Mouse (Mus musculus) Patski (cell line): Measurements from ENCODE around the gene Arid1a. TPM values are rescaled to one million over a fixed set of nuclear protein-coding genes. Genes with fewer than 3 reads are reported as not detected.
A peak's percentile ranks its signal among the peaks of the same experiment; 100 is the strongest.
"Not testable (repeated sequence)": the region's sequence is repeated elsewhere in the genome, so short reads cannot be mapped to it uniquely, and the experiment has no call there.

ENCODE experiments used
- ATAC-seq: fragments of 100-300 bp; one replicate; pipeline ENCODE4 v1.8.0; 2021
- CTCF ChIA-PET: fragments of 350-600 bp; sonication (Branson Sonifier 250); formaldehyde crosslinking; loops from one replicate; lab custom pipeline; 2022; ENCODE audit warnings: inconsistent platforms; lab: Charles Lee
- POLR2A ChIA-PET: fragments of 350-600 bp; sonication (Branson Sonifier 250); formaldehyde crosslinking; loops from one replicate; lab custom pipeline; 2022; ENCODE audit warnings: antibody characterized with exemption, inconsistent platforms; lab: Charles Lee
- DNase-seq: peaks from one replicate; pipeline ENCODE4 v3.0.0-alpha.2; 2011; ENCODE audit warnings: low read depth, low spot score
- H3K27me3 ChIP-seq: fragments of 371-371 bp; one replicate; pipeline ENCODE4 v1.5.1; 2021
- CTCF ChIP-seq: fragments of 100-300 bp; IDR thresholded peaks from one replicate; pipeline ENCODE4 v1.5.1; 2021
- in situ Hi-C: fragments of 300-500 bp; cut with MboI; formaldehyde crosslinking; loops from 3 replicates; pipeline ENCODE4 v1.11.1; 2018; ENCODE audit warnings: low pct_unique_long_range_greater_than_20kb, mixed read lengths
- polyA plus RNA-seq: library from polyadenylated mRNA; unstranded; gene quantifications from one replicate; pipeline ENCODE4 v1.2.3, GENCODE M21; 2021

Arid1a gene
- polyA plus RNA-seq, 1 experiment from 2014 or later, result 33.2 TPM

DNA sequence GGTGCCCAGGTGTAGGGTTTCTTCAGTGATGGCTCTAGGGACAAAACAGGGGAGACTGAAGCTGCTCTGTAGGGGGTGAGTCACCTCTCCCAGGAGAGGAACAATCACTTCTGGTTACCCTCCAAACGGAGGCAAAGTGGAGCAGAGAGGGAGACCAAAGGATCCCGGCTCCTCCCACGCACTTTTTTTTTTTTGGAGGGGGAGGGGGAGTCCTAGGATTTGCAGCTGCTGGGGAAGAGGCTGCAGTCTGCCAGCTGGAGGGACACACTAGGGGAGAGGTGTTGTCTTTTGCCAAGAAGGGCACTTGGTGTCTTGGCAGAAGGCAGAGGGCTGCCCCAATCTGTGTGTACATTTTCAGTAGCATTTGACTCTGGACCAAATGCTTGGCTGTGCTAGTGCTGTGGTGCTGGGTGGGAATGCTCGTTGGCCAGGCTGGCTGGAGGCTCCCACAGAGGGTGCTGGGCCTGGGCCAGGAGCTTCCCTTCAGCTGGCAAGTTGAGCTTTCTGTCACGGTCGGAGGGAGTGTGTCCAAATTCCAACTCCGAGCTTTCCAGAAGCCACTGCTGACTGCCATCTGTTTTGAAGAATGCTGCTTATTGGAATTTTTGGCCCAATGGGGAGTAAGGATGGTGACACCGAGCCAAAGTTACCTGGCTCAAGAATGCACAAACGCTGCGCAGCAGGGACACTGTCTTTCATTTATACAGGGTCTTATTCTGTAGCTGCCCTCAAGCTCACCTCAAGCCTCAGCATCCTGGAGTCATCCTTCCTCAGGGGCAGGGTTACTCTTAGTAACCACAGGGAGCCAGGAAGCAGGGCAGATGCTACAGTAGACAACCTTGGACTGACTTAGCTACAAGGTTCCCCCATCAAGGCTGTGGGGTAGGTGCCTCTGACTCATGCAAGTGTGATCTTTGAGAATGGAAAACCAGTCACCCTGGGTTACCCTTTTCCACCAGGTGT lies 96.1 kb downstream of the Arid1a start:
- CTCF ChIA-PET, result interaction anchor here (1.1 to 2.1 kb wide), 6 partner anchors 9 to 114 kb away, joined by 3 to 16 read pairs (median 4); partner anchors contain the start of gene Zdhhc18
- in situ Hi-C loops, result no loop called here

DNA sequence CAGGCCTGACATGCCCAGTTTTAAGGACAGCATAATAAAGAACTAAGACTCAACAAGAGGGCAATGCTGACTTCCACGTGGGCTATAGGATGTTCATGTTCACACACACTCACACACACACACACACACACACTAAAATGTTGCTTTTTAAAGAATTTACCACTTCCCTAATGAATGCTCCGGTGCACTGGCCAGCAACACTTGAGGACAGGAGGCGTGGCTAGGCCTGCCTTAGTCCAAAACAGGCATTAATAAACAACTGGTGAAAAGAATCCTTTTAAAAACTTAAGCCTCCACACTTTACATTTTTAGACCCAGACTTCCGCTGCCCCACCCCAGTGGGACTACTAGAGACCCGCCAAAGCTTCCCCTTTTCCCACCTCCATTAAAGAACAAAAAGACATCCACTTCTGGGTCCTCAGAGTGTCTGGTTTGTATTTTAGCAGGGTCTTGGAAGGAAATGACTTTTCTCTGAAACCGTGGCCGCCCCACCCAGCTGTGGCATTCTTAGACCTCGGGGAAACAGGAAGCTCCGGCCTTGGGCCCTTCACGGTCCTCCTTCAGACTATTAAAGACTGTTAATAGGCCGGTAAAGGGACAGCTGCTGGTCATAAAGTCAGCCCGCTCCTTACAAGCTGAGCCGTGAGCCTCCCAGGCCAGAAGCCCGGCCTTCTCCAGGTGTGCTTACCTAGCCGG lies 96.9 kb downstream of the Arid1a start:
- no peak for DNase-seq

More for the DNA sequence above, 96.1 kb downstream of the Arid1a start:
- no peaks in the 10 kb centered on the region for H3K27me3 ChIP-seq
- TF ChIP-seq CTCF, result no peak
- peak; percentile 59 for ATAC-seq
- no peak for DNase-seq
- POLR2A ChIA-PET, result interaction anchor here (0.6 to 0.7 kb wide), 2 partner anchors 67 to 91 kb away, joined by 3 read pairs; no protein-coding TSS in a partner anchor

DNA sequence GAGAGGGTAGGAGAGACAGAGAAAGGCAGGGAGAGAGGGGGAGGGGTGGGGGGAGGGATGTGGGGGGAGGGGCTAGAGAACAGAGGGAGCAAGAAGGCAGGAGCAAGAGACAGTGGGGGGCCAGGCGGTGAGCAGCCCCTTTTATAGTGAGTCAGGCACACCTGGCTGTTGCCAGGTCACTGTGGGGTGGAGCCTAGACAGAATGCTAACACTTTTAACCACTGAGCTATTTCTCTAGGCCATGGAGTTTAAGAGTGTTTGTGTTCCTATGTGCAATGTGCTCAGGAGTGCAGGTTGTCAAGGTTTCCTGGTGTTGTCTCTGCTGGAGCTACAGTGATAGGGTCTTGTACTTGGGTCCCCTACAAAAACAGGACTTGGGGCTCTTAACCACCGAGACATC lies 97.8 kb downstream of the Arid1a start:
- no peak for TF ChIP-seq CTCF
- ChIA-PET CTCF (interaction anchor here (1.2 kb wide), 1 partner anchor 9 kb away, joined by 3 read pairs; the partner anchor contains the start of gene Zdhhc18), POLR2A (no interaction called here)
- DNase-seq (no peak), ATAC-seq (no peak)
- in situ Hi-C loops, result no loop called here
- no peaks in the 10 kb centered on the region for H3K27me3 ChIP-seq

More for the DNA sequence above, 96.9 kb downstream of the Arid1a start:
- no peak for ATAC-seq
- no peaks in the 10 kb centered on the region for H3K27me3 ChIP-seq
- in situ Hi-C loops, result no loop called here
- CTCF ChIA-PET, result interaction anchor here (1.1 to 2.1 kb wide), 2 partner anchors 10 to 67 kb away, joined by 3 to 16 read pairs; partner anchors contain the start of gene Zdhhc18
- POLR2A ChIA-PET, result interaction anchor here (0.6 to 0.7 kb wide), 3 partner anchors 20 to 90 kb away, joined by 3 read pairs; no protein-coding TSS in a partner anchor
- no peak for TF ChIP-seq CTCF

DNA sequence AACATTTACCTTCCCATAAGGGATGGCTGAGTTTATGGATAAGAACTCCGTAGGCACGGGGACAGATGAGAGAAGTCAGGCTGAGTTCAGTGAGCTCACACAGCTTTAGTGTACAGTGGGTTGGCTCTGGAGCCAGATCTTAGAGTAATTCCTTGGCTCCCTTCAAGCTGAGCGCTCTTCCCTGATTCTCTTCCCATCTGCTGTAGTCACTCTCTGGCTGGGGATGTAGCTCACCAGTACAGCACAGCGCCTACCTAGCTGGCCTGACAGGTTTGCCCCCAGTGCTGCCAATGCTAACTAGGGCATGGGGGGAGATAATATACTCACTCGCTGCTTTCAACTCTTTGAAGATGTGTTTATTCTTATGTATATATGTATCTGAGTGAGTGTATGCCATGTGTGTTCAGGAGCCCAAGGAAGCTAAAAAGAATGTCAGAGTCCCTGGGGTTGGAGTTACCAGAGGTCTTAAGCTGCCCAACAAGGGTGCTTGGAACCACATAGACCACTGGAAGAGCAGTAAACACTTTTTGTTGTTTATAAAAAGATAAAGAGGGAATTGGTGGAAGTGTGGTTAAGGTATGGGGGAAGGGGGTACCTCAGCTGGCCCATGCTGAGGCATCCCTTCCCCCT lies 98.6 kb downstream of the Arid1a start:
- H3K27me3 ChIP-seq, result no peaks in the 10 kb centered on the region
- ChIA-PET POLR2A (interaction anchor here (0.6 kb wide), 1 partner anchor 15 kb away, joined by 7 read pairs; no protein-coding TSS in a partner anchor), CTCF (interaction anchor here (1.2 kb wide), 1 partner anchor 8 kb away, joined by 3 read pairs; the partner anchor contains the start of gene Zdhhc18)
- DNase-seq, result no peak
- no peak for TF ChIP-seq CTCF
- ATAC-seq, result no peak
- in situ Hi-C loops, result no loop called here

DNA sequence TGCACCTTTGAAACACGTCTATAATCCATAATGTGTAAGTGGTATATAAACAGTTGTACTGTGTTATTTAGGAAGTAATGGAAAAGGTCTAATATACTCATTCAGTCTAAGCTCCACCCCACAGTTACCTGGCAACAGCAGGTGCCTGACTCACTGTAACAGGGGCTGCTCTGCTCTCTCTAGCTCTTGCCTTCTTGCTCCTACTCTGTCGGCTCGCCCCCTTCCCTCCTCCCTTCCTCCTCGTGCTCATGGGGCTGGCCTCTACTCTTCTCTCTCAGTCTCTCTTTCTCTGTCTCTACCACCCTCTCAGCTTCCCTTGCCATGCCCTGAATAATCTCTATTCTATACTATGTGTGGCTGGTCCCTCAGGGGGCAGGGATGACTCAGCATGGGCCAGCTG lies 99.6 kb downstream of the Arid1a start:
- ChIA-PET POLR2A (no interaction called here), CTCF (interaction anchor here (1.8 kb wide), 1 partner anchor 12 kb away, joined by 8 read pairs; no protein-coding TSS in a partner anchor)
- no peak for ATAC-seq
- DNase-seq, result no peak
- no peaks in the 10 kb centered on the region for H3K27me3 ChIP-seq
- TF ChIP-seq CTCF, result no peak
- in situ Hi-C loops, result no loop called here

DNA sequence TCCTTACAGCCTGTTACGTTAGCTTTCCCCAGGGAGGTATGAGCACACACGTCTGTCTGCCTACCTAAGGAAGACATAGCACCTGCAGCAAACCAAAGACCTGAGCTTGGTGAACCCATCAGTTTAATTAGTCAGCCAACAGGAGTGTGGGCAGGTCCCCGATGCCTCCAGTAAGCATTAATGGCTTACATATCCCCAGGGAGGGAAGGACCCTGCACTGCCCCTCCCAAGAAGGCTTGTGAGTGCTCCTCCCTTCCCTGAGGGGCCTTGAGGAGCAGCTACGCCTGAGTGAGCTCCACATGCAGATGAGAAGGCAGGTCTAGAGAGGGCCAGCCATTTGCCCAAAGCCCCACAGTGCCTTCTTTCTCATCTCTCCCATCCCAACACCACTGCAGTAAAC lies 100.3 kb downstream of the Arid1a start:
- TF ChIP-seq CTCF, result no peak
- ChIA-PET POLR2A (interaction anchor here (0.5 kb wide), 1 partner anchor 860 kb away, joined by 3 read pairs; no protein-coding TSS in a partner anchor), CTCF (interaction anchor here (1.8 kb wide), 1 partner anchor 13 kb away, joined by 8 read pairs; no protein-coding TSS in a partner anchor)
- ATAC-seq, result no peak
- in situ Hi-C loops, result no loop called here
- H3K27me3 ChIP-seq, result no peaks in the 10 kb centered on the region
- no peak for DNase-seq

DNA sequence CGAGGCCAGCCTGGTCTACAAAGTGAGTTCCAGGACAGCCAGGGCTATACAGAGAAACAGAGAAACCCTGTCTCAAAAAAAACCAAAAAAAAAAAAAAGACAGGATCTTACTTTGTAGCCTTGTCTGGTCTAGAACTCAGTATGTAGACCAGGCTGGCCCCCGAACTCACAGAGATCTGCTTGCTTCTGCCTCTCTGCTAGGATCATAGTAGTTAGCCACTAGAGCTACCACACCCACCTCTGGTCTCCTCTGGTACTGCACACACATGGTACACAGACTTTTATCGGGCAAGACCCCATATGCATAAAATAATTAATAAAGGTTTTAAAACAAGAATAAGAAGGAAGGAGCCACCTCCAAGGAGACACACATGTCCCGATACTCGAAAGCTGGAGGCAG lies 102.5 kb downstream of the Arid1a start:
- CTCF ChIA-PET, H3K27me3 ChIP-seq, ATAC-seq, DNase-seq, in situ Hi-C loops: not testable (repeated sequence)
- TF ChIP-seq CTCF, result peak; percentile 11
- POLR2A ChIA-PET, result interaction anchor here (0.6 kb wide), 1 partner anchor 169 kb away, joined by 3 read pairs; no protein-coding TSS in a partner anchor

DNA sequence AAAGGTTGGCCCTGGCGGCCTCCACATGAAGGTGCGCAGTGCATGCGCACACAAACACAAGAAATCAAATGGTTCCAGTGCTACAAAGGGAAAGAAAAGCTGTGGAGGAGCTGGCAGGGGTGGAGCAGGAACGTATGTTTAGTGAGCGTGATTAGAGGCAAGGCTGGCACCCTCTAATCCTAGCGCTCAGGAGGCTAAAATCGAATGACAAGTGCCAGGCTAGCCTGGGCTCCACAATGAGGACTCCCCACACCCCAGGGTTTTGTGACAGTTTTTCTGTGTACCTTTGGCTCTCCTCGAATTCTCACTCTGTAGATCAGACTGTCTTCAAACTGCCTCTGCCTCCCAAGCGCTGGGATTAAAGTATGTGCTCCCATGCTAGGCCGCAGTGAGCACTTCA lies 103.8 kb downstream of the Arid1a start:
- no peaks in the 10 kb centered on the region for H3K27me3 ChIP-seq
- no peak for TF ChIP-seq CTCF
- ChIA-PET POLR2A (no interaction called here), CTCF (interaction anchor here (3.3 kb wide), 1 partner anchor 59 kb away, joined by 30 read pairs; no protein-coding TSS in a partner anchor)
- DNase-seq (no peak), ATAC-seq (no peak)
- in situ Hi-C loops, result no loop called here

DNA sequence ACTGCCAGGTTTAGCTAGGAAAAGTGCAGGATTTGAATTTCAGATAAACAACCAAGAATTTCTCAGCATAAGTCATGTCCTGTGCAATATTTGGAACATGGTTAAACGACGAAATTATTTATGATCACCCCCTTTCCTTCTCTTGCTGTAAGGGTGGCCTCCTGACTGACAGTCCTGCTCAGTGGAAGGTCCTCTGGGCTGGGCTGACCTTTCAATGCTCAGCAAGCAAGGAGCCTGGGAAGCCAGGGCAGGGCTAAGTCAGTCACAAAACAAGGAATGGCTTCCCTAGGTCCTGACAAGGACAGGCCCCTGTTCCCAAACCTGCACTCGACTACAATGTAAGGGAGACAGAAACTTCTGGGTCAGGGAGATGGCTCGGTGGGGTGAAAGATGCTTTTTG lies 104.6 kb downstream of the Arid1a start:
- in situ Hi-C loops, result no loop called here
- H3K27me3 ChIP-seq, result no peaks in the 10 kb centered on the region
- ATAC-seq (no peak), DNase-seq (no peak)
- POLR2A ChIA-PET, result no interaction called here
- TF ChIP-seq CTCF, result no peak
- CTCF ChIA-PET, result interaction anchor here (1.1 to 3.3 kb wide), 4 partner anchors 9 to 59 kb away, joined by 3 to 30 read pairs (median 5); no protein-coding TSS in a partner anchor
